Mouse (Mus musculus): Measurements from ENCODE around the gene St6galnac3. TPM values are rescaled to one million over a fixed set of nuclear protein-coding genes. Genes with fewer than 3 reads are reported as not detected.

The St6galnac3 gene
- total and polyA plus RNA-seq, 2 experiments from 2014 or later = 6.9 to 11.9 TPM

GRCm38 (mm10) chr3:153692206-153692813, 32.7 kb downstream of the St6galnac3 start:
- WGBS = 80% methylated on average over 11 of the region's 11 CpGs
- Histone ChIP-seq H3K36me3 (ENCODE audit: insufficient read depth, low read length) (no peaks in the 10 kb centered on the region), H3K9ac (replicated peaks; ENCODE audit: low read length, poor library complexity, severe bottlenecking) (no peak overlapping the region), H3K4me2 (ENCODE audit: low read depth, low read length, poor library complexity, severe bottlenecking) (no peak overlapping the region), H3K27me3 (ENCODE audit: insufficient read depth, low read length) (no peaks in the 10 kb centered on the region), H3K4me3 (ENCODE audit: low read depth, low read length) (no peak overlapping the region), H3K27ac (ENCODE audit: low read depth, low read length) (no peak overlapping the region), H3K4me1 (ENCODE audit: insufficient read depth, low read length) (0 out of 2 replicates have a peak, but pooled peaks cover 3% of the 10 kb centered on the region), H3K9me3 (ENCODE audit: low read length) (no peaks in the 10 kb centered on the region)
- ATAC-seq (ENCODE audit: low FRiP score) (no peak), DNase-seq (ENCODE audit: low spot score) (no peak)
- no peak for TF ChIP-seq CTCF (IDR thresholded peaks at IDR 0.05)

GRCm38 (mm10) chr3:153691537-153691936, 33.4 kb downstream of the St6galnac3 start:
- H3K9ac ChIP-seq (replicated peaks; ENCODE audit: low read length, poor library complexity, severe bottlenecking) = no peak overlapping the region
- H3K4me2 ChIP-seq (ENCODE audit: low read depth, low read length, poor library complexity, severe bottlenecking) = no peak overlapping the region
- WGBS = 50% methylated on average over 4 of the region's 4 CpGs
- no peak overlapping the region for H3K27ac ChIP-seq (ENCODE audit: low read depth, low read length)
- H3K27me3 ChIP-seq (ENCODE audit: insufficient read depth, low read length) = no peaks in the 10 kb centered on the region
- no peak for TF ChIP-seq CTCF (IDR thresholded peaks at IDR 0.05)
- H3K9me3 ChIP-seq (ENCODE audit: low read length) = no peaks in the 10 kb centered on the region
- 0 out of 2 replicates have a peak, but pooled peaks cover 3% of the 10 kb centered on the region for H3K4me1 ChIP-seq (ENCODE audit: insufficient read depth, low read length)
- H3K4me3 ChIP-seq (ENCODE audit: low read depth, low read length) = no peak overlapping the region
- ATAC-seq (ENCODE audit: low FRiP score) (no peak), DNase-seq (ENCODE audit: low spot score) (no peak)
- H3K36me3 ChIP-seq (ENCODE audit: insufficient read depth, low read length) = no peaks in the 10 kb centered on the region

DNA sequence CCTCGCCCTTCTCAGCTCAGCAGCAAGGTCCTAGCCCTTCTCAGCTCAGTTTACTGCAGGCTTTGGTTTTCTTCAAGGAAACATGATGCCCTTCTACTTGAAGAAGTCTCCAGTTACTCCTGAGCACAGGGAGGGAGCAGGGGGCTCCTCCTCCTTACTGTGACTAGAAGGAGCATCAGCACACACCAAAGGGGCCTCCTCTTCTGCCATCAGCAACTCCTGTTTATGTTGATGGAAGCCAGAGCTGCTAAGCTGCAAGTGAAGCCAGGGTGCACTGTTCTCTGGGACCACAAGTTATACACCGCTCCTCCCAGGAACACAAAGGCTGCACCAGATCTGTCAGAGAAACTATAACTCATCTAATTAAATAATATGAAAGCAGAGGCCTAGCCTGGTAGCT, 34.4 kb downstream of the St6galnac3 start:
- H3K4me2 ChIP-seq (ENCODE audit: low read depth, low read length, poor library complexity, severe bottlenecking) = no peak overlapping the region
- no peak for ATAC-seq (ENCODE audit: low FRiP score)
- H3K9me3 ChIP-seq (ENCODE audit: low read length) = no peaks in the 10 kb centered on the region
- 77% methylated on average over 2 of the region's 2 CpGs for WGBS
- no peaks in the 10 kb centered on the region for H3K36me3 ChIP-seq (ENCODE audit: insufficient read depth, low read length)
- H3K27ac ChIP-seq (ENCODE audit: low read depth, low read length) = no peak overlapping the region
- H3K4me1 ChIP-seq (ENCODE audit: insufficient read depth, low read length) = 0 out of 2 replicates have a peak, but pooled peaks cover 3% of the 10 kb centered on the region
- peak; percentile 21 for DNase-seq (ENCODE audit: low spot score)
- no peaks in the 10 kb centered on the region for H3K27me3 ChIP-seq (ENCODE audit: insufficient read depth, low read length)
- H3K4me3 ChIP-seq (ENCODE audit: low read depth, low read length) = no peak overlapping the region
- peak; percentile 34; the same call in 1 of the 2 replicates for TF ChIP-seq CTCF (IDR thresholded peaks at IDR 0.05)
- no peak overlapping the region for H3K9ac ChIP-seq (replicated peaks; ENCODE audit: low read length, poor library complexity, severe bottlenecking)

- peak; percentile 31 for DNase-seq (ENCODE audit: low spot score)
- H3K27ac ChIP-seq (ENCODE audit: low read depth, low read length) = no peak overlapping the region
Observed at GRCm38 (mm10) chr3:153689793-153690291, 35.1 kb downstream of the St6galnac3 start.

GRCm38 (mm10) chr3:153687896-153688295, 37.1 kb downstream of the St6galnac3 start:
- no peak for TF ChIP-seq CTCF (IDR thresholded peaks at IDR 0.05)
- H3K9ac ChIP-seq (replicated peaks; ENCODE audit: low read length, poor library complexity, severe bottlenecking) = no peak overlapping the region
- WGBS = 85% methylated on average over 5 of the region's 5 CpGs
- H3K27ac ChIP-seq (ENCODE audit: low read depth, low read length) = no peak overlapping the region
- ATAC-seq (ENCODE audit: low FRiP score) (no peak), DNase-seq (ENCODE audit: low spot score) (no peak)
- no peak overlapping the region for H3K4me2 ChIP-seq (ENCODE audit: low read depth, low read length, poor library complexity, severe bottlenecking)
- no peak overlapping the region for H3K4me3 ChIP-seq (ENCODE audit: low read depth, low read length)
- no peaks in the 10 kb centered on the region for H3K27me3 ChIP-seq (ENCODE audit: insufficient read depth, low read length)
- no peaks in the 10 kb centered on the region for H3K9me3 ChIP-seq (ENCODE audit: low read length)
- H3K36me3 ChIP-seq (ENCODE audit: insufficient read depth, low read length) = no peaks in the 10 kb centered on the region
- H3K4me1 ChIP-seq (ENCODE audit: insufficient read depth, low read length) = 0 out of 2 replicates have a peak, but pooled peaks cover 3% of the 10 kb centered on the region

More at GRCm38 (mm10) chr3:153689793-153690291, 35.1 kb downstream of the St6galnac3 start:
- H3K4me3 ChIP-seq (ENCODE audit: low read depth, low read length) = no peak overlapping the region
- H3K27me3 ChIP-seq (ENCODE audit: insufficient read depth, low read length) = no peaks in the 10 kb centered on the region
- no peak overlapping the region for H3K4me2 ChIP-seq (ENCODE audit: low read depth, low read length, poor library complexity, severe bottlenecking)
- H3K9me3 ChIP-seq (ENCODE audit: low read length) = no peaks in the 10 kb centered on the region
- no peak overlapping the region for H3K9ac ChIP-seq (replicated peaks; ENCODE audit: low read length, poor library complexity, severe bottlenecking)
- 0 out of 2 replicates have a peak, but pooled peaks cover 3% of the 10 kb centered on the region for H3K4me1 ChIP-seq (ENCODE audit: insufficient read depth, low read length)
- ATAC-seq (ENCODE audit: low FRiP score) = no peak
- H3K36me3 ChIP-seq (ENCODE audit: insufficient read depth, low read length) = no peaks in the 10 kb centered on the region
- WGBS = 71% methylated on average over 11 of the region's 11 CpGs
- TF ChIP-seq CTCF (IDR thresholded peaks at IDR 0.05) = no peak

GRCm38 (mm10) chr3:153684909-153685308, 40.1 kb downstream of the St6galnac3 start:
- DNase-seq (ENCODE audit: low spot score) (no peak), ATAC-seq (ENCODE audit: low FRiP score) (no peak)
- no peak overlapping the region for H3K9ac ChIP-seq (replicated peaks; ENCODE audit: low read length, poor library complexity, severe bottlenecking)
- H3K4me2 ChIP-seq (ENCODE audit: low read depth, low read length, poor library complexity, severe bottlenecking) = no peak overlapping the region
- no peak overlapping the region for H3K4me3 ChIP-seq (ENCODE audit: low read depth, low read length)
- no peak for TF ChIP-seq CTCF (IDR thresholded peaks at IDR 0.05)
- no peaks in the 10 kb centered on the region for H3K36me3 ChIP-seq (ENCODE audit: insufficient read depth, low read length)
- H3K4me1 ChIP-seq (ENCODE audit: insufficient read depth, low read length) = no peaks in the 10 kb centered on the region
- WGBS = 94% methylated on average over 1 of the region's 1 CpGs
- H3K27ac ChIP-seq (ENCODE audit: low read depth, low read length) = no peak overlapping the region
- no peaks in the 10 kb centered on the region for H3K27me3 ChIP-seq (ENCODE audit: insufficient read depth, low read length)
- H3K9me3 ChIP-seq (ENCODE audit: low read length) = no peaks in the 10 kb centered on the region

Measured in midbrain, postnatal 0 days (tissue).